Mouse (Mus musculus) MEL (cell line): ENCODE results near the gene C1s2. TPM values are rescaled to one million over a fixed set of nuclear protein-coding genes. Genes with fewer than 3 reads are reported as not detected.

Source experiments
- DNase-seq: peaks from one replicate; pipeline ENCODE4 v3.0.0; 2011; ENCODE audit warnings: low read depth, low spot score
- H3K27ac ChIP-seq: 2 replicates; pipeline ENCODE4 v1.5.1; 2012; ENCODE audit warnings: low read depth, mild to moderate bottlenecking, control low read depth, low read length, moderate library complexity; ENCODE audit not compliant: control insufficient read depth
- H3K27me3 ChIP-seq, 2 experiments: fragments of 150-350 bp in 1 of 2; sonication (generic) in 1 of 2; 2 replicates each; pipeline ENCODE4 v1.6.1; 2012; ENCODE audit warnings: low read length in 2 of 2, mild to moderate bottlenecking in 2 of 2, improper control_type of control experiment in 1 of 2, moderate library complexity in 1 of 2; ENCODE audit not compliant: insufficient read depth in 2 of 2, control insufficient read depth in 1 of 2
- H3K36me3 ChIP-seq, 2 experiments: 2 replicates each; pipeline ENCODE4 v1.6.1; 2012 to 2014; ENCODE audit warnings: low read length in 2 of 2, improper control_type of control experiment in 1 of 2, inconsistent platforms in 1 of 2, mild to moderate bottlenecking in 1 of 2; ENCODE audit not compliant: insufficient read depth in 2 of 2, control insufficient read depth in 1 of 2
- H3K4me1 ChIP-seq, 2 experiments: fragments of 150-350 bp in 1 of 2; sonication (generic) in 1 of 2; 2 replicates each; pipeline ENCODE4 v1.6.1; 2012; ENCODE audit warnings: low read length in 2 of 2, improper control_type of control experiment in 1 of 2, mild to moderate bottlenecking in 1 of 2; ENCODE audit not compliant: insufficient read depth in 2 of 2, control insufficient read depth in 1 of 2
- H3K4me3 ChIP-seq, 2 experiments: fragments of 150-350 bp in 1 of 2; sonication (generic) in 1 of 2; 2 replicates each; pipeline ENCODE4 v1.5.1; 2012; ENCODE audit warnings: low read depth in 2 of 2, low read length in 2 of 2, mild to moderate bottlenecking in 2 of 2, moderate library complexity in 2 of 2, control low read depth in 1 of 2, improper control_type of control experiment in 1 of 2; ENCODE audit not compliant: control insufficient read depth in 1 of 2, insufficient read depth in 1 of 2
- H3K79me2 ChIP-seq: 2 replicates; pipeline ENCODE4 v1.6.1; 2012; ENCODE audit warnings: mild to moderate bottlenecking, low read length, moderate library complexity; ENCODE audit not compliant: control insufficient read depth, poor library complexity, insufficient read depth
- H3K9ac ChIP-seq: 2 replicates; pipeline ENCODE4 v1.6.1; 2012; ENCODE audit warnings: low read depth, mild to moderate bottlenecking, control low read depth, low read length, moderate library complexity; ENCODE audit not compliant: control insufficient read depth, poor library complexity, severe bottlenecking
- H3K9me3 ChIP-seq: fragments of 150-350 bp; sonication (generic); replicated peaks from 2 replicates; pipeline ENCODE4 v1.6.1; 2012; ENCODE audit warnings: mild to moderate bottlenecking, low read length, improper control_type of control experiment, moderate library complexity; ENCODE audit not compliant: insufficient read depth
- CHD1 ChIP-seq: IDR thresholded peaks from 2 replicates; pipeline ENCODE4 v1.6.1; 2012; ENCODE audit warnings: low read depth, mild to moderate bottlenecking, inconsistent platforms, low read length, improper control_type of control experiment
- CHD2 ChIP-seq: IDR thresholded peaks from 2 replicates; pipeline ENCODE4 v1.6.1; 2011; ENCODE audit warnings: low read length, improper control_type of control experiment
- CTCF ChIP-seq, 3 experiments: IDR thresholded peaks in 2 of 3; conservative IDR thresholded peaks in 1 of 3; 2 replicates each; pipeline ENCODE4 v1.5.1; 2011 to 2012; ENCODE audit warnings: low read length in 3 of 3, low read depth in 2 of 3, mild to moderate bottlenecking in 2 of 3, improper control_type of control experiment in 1 of 3, inconsistent platforms in 1 of 3, mixed read lengths in 1 of 3, moderate library complexity in 1 of 3; ENCODE audit not compliant: control insufficient read depth in 1 of 3, insufficient read depth in 1 of 3, poor library complexity in 1 of 3, severe bottlenecking in 1 of 3
- E2F4 ChIP-seq: IDR thresholded peaks from 2 replicates; pipeline ENCODE4 v1.6.1; 2011; ENCODE audit warnings: low read depth, low read length, improper control_type of control experiment, borderline replicate concordance
- ELF1 ChIP-seq: IDR thresholded peaks from 2 replicates; pipeline ENCODE4 v1.6.1; 2014; ENCODE audit warnings: low read depth, mild to moderate bottlenecking, inconsistent platforms, low read length, improper control_type of control experiment, moderate library complexity
- EP300 ChIP-seq, 2 experiments: IDR thresholded peaks; 2 replicates each; pipeline ENCODE4 v1.6.1; 2011; ENCODE audit warnings: improper control_type of control experiment in 2 of 2, low read length in 2 of 2, low read depth in 1 of 2, mild to moderate bottlenecking in 1 of 2
- ETS1 ChIP-seq: IDR thresholded peaks from 2 replicates; pipeline ENCODE4 v1.6.1; 2012; ENCODE audit warnings: low read depth, mild to moderate bottlenecking, inconsistent platforms, low read length, improper control_type of control experiment, moderate library complexity
- GATA1 ChIP-seq: IDR thresholded peaks from 2 replicates; pipeline ENCODE4 v1.6.1; 2011; ENCODE audit warnings: low read depth, low read length, improper control_type of control experiment
- HCFC1 ChIP-seq: IDR thresholded peaks from 2 replicates; pipeline ENCODE4 v1.6.1; 2012; ENCODE audit warnings: low read depth, mild to moderate bottlenecking, inconsistent platforms, low read length, improper control_type of control experiment, moderate library complexity
- MAFK ChIP-seq: IDR thresholded peaks from 2 replicates; pipeline ENCODE4 v1.6.1; 2011; ENCODE audit warnings: low read depth, mild to moderate bottlenecking, low read length, improper control_type of control experiment, borderline replicate concordance
- MAZ ChIP-seq: IDR thresholded peaks from 2 replicates; pipeline ENCODE4 v1.6.1; 2012; ENCODE audit warnings: low read depth, mild to moderate bottlenecking, inconsistent platforms, low read length, improper control_type of control experiment
- MXI1 ChIP-seq: IDR thresholded peaks from 2 replicates; pipeline ENCODE4 v1.6.1; 2011; ENCODE audit warnings: mild to moderate bottlenecking, low read depth, low read length, improper control_type of control experiment
- MYC ChIP-seq: IDR thresholded peaks from 2 replicates; pipeline ENCODE4 v1.6.1; 2011; ENCODE audit warnings: low read depth, mild to moderate bottlenecking, low read length, improper control_type of control experiment, moderate library complexity
- NELFE ChIP-seq: IDR thresholded peaks from 2 replicates; pipeline ENCODE4 v1.6.1; 2011; ENCODE audit warnings: low read depth, low read length, improper control_type of control experiment
- NRF1 ChIP-seq: IDR thresholded peaks from 2 replicates; pipeline ENCODE4 v1.6.1; 2014; ENCODE audit warnings: low read depth, mild to moderate bottlenecking, inconsistent platforms, low read length, improper control_type of control experiment, moderate library complexity; ENCODE audit not compliant: poor library complexity, insufficient read depth, severe bottlenecking
- POLR2A ChIP-seq, 2 experiments: IDR thresholded peaks; 2 replicates each; pipeline ENCODE4 v1.6.1; 2011 to 2012; ENCODE audit warnings: low read length in 2 of 2, mild to moderate bottlenecking in 2 of 2, control low read depth in 1 of 2, improper control_type of control experiment in 1 of 2, low read depth in 1 of 2, moderate library complexity in 1 of 2; ENCODE audit not compliant: control insufficient read depth in 1 of 2, insufficient read depth in 1 of 2, poor library complexity in 1 of 2
- POLR2AphosphoS2 ChIP-seq: IDR thresholded peaks from 2 replicates; pipeline ENCODE4 v1.6.1; 2011; ENCODE audit warnings: low read length, improper control_type of control experiment
- POLR2AphosphoS5 ChIP-seq: IDR thresholded peaks from 2 replicates; pipeline ENCODE4 v1.6.1; 2012; ENCODE audit warnings: low read depth, borderline replicate concordance, mild to moderate bottlenecking, inconsistent platforms, low read length, moderate library complexity, mixed read lengths
- RAD21 ChIP-seq: IDR thresholded peaks from 2 replicates; pipeline ENCODE4 v1.6.1; 2011; ENCODE audit warnings: mild to moderate bottlenecking, low read depth, low read length, improper control_type of control experiment
- RCOR1 ChIP-seq: IDR thresholded peaks from 2 replicates; pipeline ENCODE4 v1.6.1; 2012; ENCODE audit warnings: low read depth, mild to moderate bottlenecking, inconsistent platforms, low read length, improper control_type of control experiment
- SMC3 ChIP-seq: IDR thresholded peaks from 2 replicates; pipeline ENCODE4 v1.6.1; 2011; ENCODE audit warnings: low read depth, low read length, improper control_type of control experiment
- TBP ChIP-seq: IDR thresholded peaks from 2 replicates; pipeline ENCODE4 v1.8.0; 2011; ENCODE audit warnings: low read depth, low read length, improper control_type of control experiment
- TCF12 ChIP-seq: IDR thresholded peaks from 2 replicates; pipeline ENCODE4 v1.6.1; 2014; ENCODE audit warnings: low read depth, mild to moderate bottlenecking, inconsistent platforms, low read length, improper control_type of control experiment, moderate library complexity
- UBTF ChIP-seq: IDR thresholded peaks from 2 replicates; pipeline ENCODE4 v1.6.1; 2012; ENCODE audit warnings: low read depth, mild to moderate bottlenecking, inconsistent platforms, low read length, improper control_type of control experiment, moderate library complexity, borderline replicate concordance; ENCODE audit not compliant: insufficient read depth
- USF1 ChIP-seq: IDR thresholded peaks from 2 replicates; pipeline ENCODE4 v1.6.1; 2014; ENCODE audit warnings: low read depth, mild to moderate bottlenecking, inconsistent platforms, low read length, improper control_type of control experiment, moderate library complexity
- ZMIZ1 ChIP-seq: IDR thresholded peaks from 2 replicates; pipeline ENCODE4 v1.6.1; 2012; ENCODE audit warnings: low read depth, mild to moderate bottlenecking, inconsistent platforms, low read length, improper control_type of control experiment, moderate library complexity
- polyA plus RNA-seq, 2 experiments: library from polyadenylated mRNA; stranded (reverse) in 1 of 2; unstranded in 1 of 2; fragments of >175 nt in 1 of 2; fragments of >200 nt in 1 of 2; gene quantifications; 2 replicates each; pipeline versions ENCODE4 v1.2.1 to v1.2.4; 2012; ENCODE audit warnings: low replicate concordance in 2 of 2, low read depth in 1 of 2; ENCODE audit not compliant: insufficient read length in 2 of 2, insufficient read depth in 1 of 2, missing spikeins in 1 of 2
- total RNA-seq: library from RNA; depleted of rRNA; stranded (reverse); fragments of 300-350 nt; gene quantifications from 2 replicates; pipeline ENCODE4 v1.2.3, GENCODE M21; 2012

C1s2 gene
- total and polyA plus RNA-seq, 3 experiments = 0.12 to 0.25 TPM; not detected in 1

DNA sequence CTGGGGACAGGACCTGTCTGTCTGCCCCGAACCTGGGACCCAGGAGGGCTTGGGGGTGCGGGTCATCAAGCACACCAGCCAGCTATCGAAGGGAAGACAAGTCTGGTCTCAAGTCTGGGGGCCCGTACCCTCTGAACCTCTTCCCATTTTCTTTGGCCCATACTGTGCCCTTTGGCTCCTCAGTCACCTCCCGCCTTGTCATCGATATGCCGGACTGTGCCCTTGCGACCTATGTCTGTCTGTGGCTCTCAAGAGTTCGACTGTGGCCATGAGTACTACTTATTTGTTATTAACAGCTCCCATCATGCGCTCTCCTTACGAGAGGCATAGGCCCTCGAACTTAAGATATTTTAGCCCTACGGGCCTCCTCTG lies 27.5 kb upstream of the C1s2 start:
- H3K4me3 ChIP-seq = peak overlapping the region; percentile 99
- H3K79me2 ChIP-seq = peaks cover 47% of the 10 kb centered on the region
- H3K27ac ChIP-seq = peak overlapping the region; percentile 90
- no peak for DNase-seq
- no peaks in the 10 kb centered on the region for H3K27me3 ChIP-seq
- 0 out of 4 replicates have a peak, but pooled peaks of 1 of the 2 experiments have one; percentile 7 for TF ChIP-seq EP300 (IDR thresholded peaks at IDR 0.05; ENCODE audit: low read depth in 1 of 2, low read length in 2 of 2)
- peak; percentile 39; the same call in 1 of the 2 replicates for TF ChIP-seq CHD1
- peak; percentile 39 for TF ChIP-seq MXI1
- no peak for TF ChIP-seq CHD2
- TF ChIP-seq E2F4 = no peak
- TF ChIP-seq MAZ = 0 out of 2 replicates have a peak, but pooled peaks have one; percentile 25
- no peaks in the 10 kb centered on the region for H3K9me3 ChIP-seq
- peaks cover 9 to 22% of the 10 kb centered on the region in 2 experiments for H3K4me1 ChIP-seq
- peaks cover 1 to 31% of the 10 kb centered on the region in 2 experiments; a peak in 2 of 4 replicates for H3K36me3 ChIP-seq
- H3K9ac ChIP-seq = peak overlapping the region; percentile 97

DNA sequence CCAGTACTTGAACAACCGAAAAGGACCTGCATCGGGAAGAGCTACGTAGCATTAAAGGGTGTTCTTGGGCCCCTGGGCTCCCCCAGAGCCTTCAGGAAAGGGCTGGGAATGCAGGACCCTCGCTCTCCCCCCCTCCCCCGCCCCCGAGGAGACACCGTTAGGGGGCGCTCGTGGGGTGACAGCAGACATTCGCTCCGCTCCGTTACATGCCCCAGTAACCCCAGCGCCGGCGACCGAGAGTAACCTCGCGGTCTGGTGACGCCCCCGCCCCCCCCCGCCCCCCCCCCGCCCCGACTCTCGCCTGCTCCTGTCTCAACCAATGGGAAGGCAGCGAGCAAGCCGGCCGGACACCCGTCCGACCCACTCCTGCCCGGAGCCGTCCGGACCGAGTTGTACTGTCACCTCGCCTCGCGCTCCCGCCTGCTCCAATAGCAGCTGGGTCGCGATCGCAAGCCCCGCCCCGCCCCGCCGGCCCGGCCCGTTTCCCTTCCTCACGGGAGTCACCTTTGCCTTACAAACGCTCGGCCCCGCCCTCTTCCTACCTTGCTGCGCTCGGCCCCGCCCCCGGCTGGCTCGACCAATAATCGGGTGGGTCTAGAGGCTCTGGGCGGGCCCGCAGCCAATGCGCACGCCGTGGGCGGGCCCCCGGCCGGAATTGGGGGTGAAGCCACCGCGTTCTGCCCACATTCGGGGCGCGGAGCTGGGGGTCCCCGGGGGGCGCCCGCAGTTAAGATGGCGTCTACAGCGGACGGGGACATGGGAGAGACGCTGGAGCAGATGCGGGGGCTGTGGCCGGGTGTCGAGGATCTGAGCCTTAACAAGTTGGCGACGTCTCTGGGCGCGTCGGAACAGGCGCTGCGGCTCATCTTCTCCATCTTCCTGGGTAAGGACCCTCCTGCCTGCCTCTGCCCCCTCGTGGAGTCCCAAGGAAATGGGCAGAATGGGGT lies 26.9 kb upstream of the C1s2 start, which contains the start of gene Lpcat3:
Lpcat3 (plus strand) TSS at position 551 of the 947 bp plus-strand sequence.
- TF ChIP-seq SMC3 = peak; percentile 40
- peak in 1 of 2 experiments; percentile 52; a peak in 2 of 4 replicates for TF ChIP-seq EP300 (IDR thresholded peaks at IDR 0.05; ENCODE audit: low read depth in 1 of 2, low read length in 2 of 2)
- TF ChIP-seq MAZ = peak; percentile 95
- peak; percentile 86 for TF ChIP-seq NELFE
- no peak for TF ChIP-seq RCOR1
- peak; percentile 52 for TF ChIP-seq TBP
- no peak for TF ChIP-seq POLR2AphosphoS5
- peak; percentile 68 to 78; a peak in 3 of 4 replicates for TF ChIP-seq POLR2A (IDR thresholded peaks at IDR 0.05; ENCODE audit: control insufficient read depth in 1 of 2, insufficient read depth in 1 of 2, low read depth in 1 of 2, low read length in 2 of 2, poor library complexity in 1 of 2)
- TF ChIP-seq RAD21 = peak; percentile 20
- TF ChIP-seq GATA1 = no peak
- TF ChIP-seq TCF12 = peak; percentile 48; the same call in 1 of the 2 replicates
- peak; percentile 71 for TF ChIP-seq ELF1
- no peak for TF ChIP-seq USF1
- TF ChIP-seq MYC = peak; percentile 36; the same call in 1 of the 2 replicates
- TF ChIP-seq CTCF (IDR thresholded peaks at IDR 0.05 in 2 of 3, conservative IDR thresholded peaks at IDR 0.05 in 1 of 3; ENCODE audit: control insufficient read depth in 1 of 3, insufficient read depth in 1 of 3, low read depth in 2 of 3, low read length in 3 of 3, poor library complexity in 1 of 3, severe bottlenecking in 1 of 3) = peak; percentile 59 to 88 (median 80)
- no peak for TF ChIP-seq UBTF
- peak; percentile 80; the same call in 1 of the 2 replicates for TF ChIP-seq POLR2AphosphoS2
- TF ChIP-seq ETS1 = 0 out of 2 replicates have a peak, but pooled peaks have one; percentile 30
- peak; percentile 61; the same call in 1 of the 2 replicates for TF ChIP-seq MXI1
- peak; percentile 68 for TF ChIP-seq ZMIZ1
- no peak for TF ChIP-seq MAFK
- peak; percentile 36; the same call in 1 of the 2 replicates for TF ChIP-seq NRF1
- TF ChIP-seq HCFC1 = peak; percentile 81
- TF ChIP-seq, all 39 proteins: peak for 17

More for the DNA sequence above, 26.9 kb upstream of the C1s2 start, which contains the start of gene Lpcat3:
- Histone ChIP-seq H3K9ac (peak within 1 kb of the TSS; percentile 97), H3K27ac (peak within 1 kb of the TSS; percentile 90), H3K9me3 (no peaks in the 10 kb centered on the region), H3K36me3 (peaks cover 1 to 31% of the 10 kb centered on the region in 2 experiments; a peak in 2 of 4 replicates), H3K4me1 (peaks cover 9 to 22% of the 10 kb centered on the region in 2 experiments), H3K79me2 (peaks cover 44% of the 10 kb centered on the region), H3K27me3 (no peaks in the 10 kb centered on the region), H3K4me3 (peak within 1 kb of the TSS; percentile 99)
- peak; percentile 100 for DNase-seq
